ENCODE assay signal across 8 mouse cellular contexts in genomic region chr11:46309808-46310555, GRCm38 (mm10). TPM values are rescaled to one million over a fixed set of nuclear protein-coding genes. Genes with fewer than 3 reads are reported as not detected.
DNase-seq lines count a peak whose midpoint lies in the region; ATAC-seq and TF ChIP-seq lines count a peak whose summit lies in the region.

No protein-coding gene starts in this region.

- H3K9ac ChIP-seq in heart, embryonic 16.5 days (ENCODE audit: low read length) = no peak overlapping the region
- no peak overlapping the region for H3K9ac ChIP-seq in heart, adult 2 months (ENCODE audit: low read depth, low read length)
- H3K9ac ChIP-seq in hindbrain, embryonic 13.5 days = peak overlapping the region; percentile 98
- H3K9ac ChIP-seq in neural tube, embryonic 12.5 days = peak overlapping the region; percentile 92

- TF ChIP-seq EP300 in heart, adult 2 months (IDR thresholded peaks at IDR 0.05; ENCODE audit: insufficient read depth, low read depth, low read length) = no peak

- H3K79me2 ChIP-seq in heart, adult 2 months (replicated peaks; ENCODE audit: control insufficient read depth, insufficient read depth, low read length) = no peaks in the 10 kb centered on the region

- no peak for TF ChIP-seq CTCF in heart, adult 2 months (IDR thresholded peaks at IDR 0.05)
- TF ChIP-seq CTCF in cerebellum, adult 2 months (IDR thresholded peaks at IDR 0.05; ENCODE audit: borderline replicate concordance, insufficient read depth, low read depth, low read length) = no peak

- DNase-seq in heart, adult 2 months = no peak
- DNase-seq in cerebellum, adult 2 months = peak; percentile 62 to 77
- DNase-seq in right cerebral cortex, adult 18-20 months = no peak
- DNase-seq in gastrocnemius, postnatal 14 days = no peak
- no peak for DNase-seq in heart, adult 9 months (ENCODE audit: low spot score in 2 of 2)

- no peak overlapping the region for H3K27ac ChIP-seq in heart, embryonic 16.5 days (ENCODE audit: low read length)
- H3K27ac ChIP-seq in heart, adult 2 months = no peak overlapping the region; the same call in 1 of the 2 replicates
- H3K27ac ChIP-seq in cerebellum, adult 2 months (ENCODE audit: insufficient read depth, low read length) = peak overlapping the region; percentile 59
- H3K27ac ChIP-seq in hindbrain, embryonic 13.5 days = peak overlapping the region; percentile 94
- peak overlapping the region; percentile 42 for H3K27ac ChIP-seq in neural tube, embryonic 12.5 days

- H3K4me1 ChIP-seq in heart, embryonic 16.5 days (ENCODE audit: control insufficient read depth, insufficient read depth, low read length) = peaks cover 12% of the 10 kb centered on the region; the same call in 1 of the 2 replicates
- no peaks in the 10 kb centered on the region for H3K4me1 ChIP-seq in heart, adult 2 months (ENCODE audit: control insufficient read depth, insufficient read depth, low read length)
- peaks cover 35% of the 10 kb centered on the region for H3K4me1 ChIP-seq in cerebellum, adult 2 months (ENCODE audit: control insufficient read depth, insufficient read depth, low read length)
- H3K4me1 ChIP-seq in hindbrain, embryonic 13.5 days (replicated peaks) = peaks cover 56% of the 10 kb centered on the region
- H3K4me1 ChIP-seq in neural tube, embryonic 12.5 days = peaks cover 42% of the 10 kb centered on the region

- H3K36me3 ChIP-seq in heart, embryonic 16.5 days (ENCODE audit: control insufficient read depth, insufficient read depth) = no peaks in the 10 kb centered on the region
- no peaks in the 10 kb centered on the region for H3K36me3 ChIP-seq in heart, adult 2 months (ENCODE audit: control insufficient read depth, insufficient read depth, low read length)
- no peaks in the 10 kb centered on the region for H3K36me3 ChIP-seq in hindbrain, embryonic 13.5 days
- H3K36me3 ChIP-seq in neural tube, embryonic 12.5 days = no peaks in the 10 kb centered on the region; the same call in 1 of the 2 replicates

- H3K4me2 ChIP-seq in heart, embryonic 16.5 days (ENCODE audit: low read depth, low read length) = peak overlapping the region; percentile 97
- H3K4me2 ChIP-seq in hindbrain, embryonic 13.5 days = peak overlapping the region; percentile 84
- peak overlapping the region; percentile 92 for H3K4me2 ChIP-seq in neural tube, embryonic 12.5 days (replicated peaks)

- H3K4me3 ChIP-seq in heart, embryonic 16.5 days (ENCODE audit: low read length) = no peak overlapping the region
- no peak overlapping the region for H3K4me3 ChIP-seq in heart, adult 2 months
- peak overlapping the region; percentile 95 for H3K4me3 ChIP-seq in cerebellum, adult 2 months (replicated peaks; ENCODE audit: insufficient read depth, low read depth, low read length)
- peak overlapping the region; percentile 91 for H3K4me3 ChIP-seq in hindbrain, embryonic 13.5 days
- H3K4me3 ChIP-seq in neural tube, embryonic 12.5 days = peak overlapping the region; percentile 84

- no peak for ATAC-seq in heart, embryonic 16.5 days (replicated peaks; ENCODE audit: extremely low read depth, insufficient read depth, low FRiP score)
- peak; percentile 14 for ATAC-seq in hindbrain, embryonic 13.5 days (ENCODE audit: low FRiP score)
- peak; percentile 48 for ATAC-seq in neural tube, embryonic 12.5 days (ENCODE audit: low FRiP score, low read depth)

- no peaks in the 10 kb centered on the region for H3K27me3 ChIP-seq in heart, embryonic 16.5 days (ENCODE audit: control insufficient read depth, insufficient read depth, low read length)
- peaks cover 3% of the 10 kb centered on the region; the same call in 1 of the 2 replicates for H3K27me3 ChIP-seq in heart, adult 2 months (ENCODE audit: control insufficient read depth, insufficient read depth, low read length)
- no peaks in the 10 kb centered on the region for H3K27me3 ChIP-seq in cerebellum, adult 2 months (ENCODE audit: control insufficient read depth, insufficient read depth, low read length)
- no peaks in the 10 kb centered on the region for H3K27me3 ChIP-seq in hindbrain, embryonic 13.5 days
- H3K27me3 ChIP-seq in neural tube, embryonic 12.5 days (replicated peaks) = no peaks in the 10 kb centered on the region

- no peak for TF ChIP-seq POLR2A in heart, adult 2 months (IDR thresholded peaks at IDR 0.05; ENCODE audit: insufficient read depth, low read depth, low read length)
- no peak for TF ChIP-seq POLR2A in cerebellum, adult 2 months (IDR thresholded peaks at IDR 0.05; ENCODE audit: borderline replicate concordance, insufficient read depth, low read length)

- 78% methylated on average over 10 of the region's 10 CpGs for WGBS in heart, embryonic 16.5 days
- 77% methylated on average over 10 of the region's 10 CpGs for WGBS in heart, adult 2 months
- WGBS in cerebellum, adult 2 months = 18% methylated on average over 10 of the region's 10 CpGs
- 16% methylated on average over 10 of the region's 10 CpGs for WGBS in hindbrain, embryonic 13.5 days
- WGBS in neural tube, embryonic 12.5 days = 25% methylated on average over 10 of the region's 10 CpGs

- H3K9me3 ChIP-seq in heart, embryonic 16.5 days (replicated peaks; ENCODE audit: control insufficient read depth, low read length) = no peaks in the 10 kb centered on the region
- no peaks in the 10 kb centered on the region for H3K9me3 ChIP-seq in hindbrain, embryonic 13.5 days
- H3K9me3 ChIP-seq in neural tube, embryonic 12.5 days = no peaks in the 10 kb centered on the region

- intact Hi-C loops in heart, adult 2 months (cut with DNase I) = no loop called here
- intact Hi-C loops in gastrocnemius, postnatal 14 days (cut with DNase I; ENCODE audit: low total_unique reads) = no loop called here

RNA-seq across cellular contexts. Expression of gene Cyfip2, which starts 2.7 kb away (rescaled TPM):
- polyA plus RNA-seq in heart, embryonic 16.5 days (2015; fragmentation: Nextera tagmentation; extraction: Ambion mirVana) = 12.5 and 14.8 TPM in 2 replicates
- 10 to 100 TPM; 55.2 to 68.8 TPM for total RNA-seq in heart, adult 2 months (2021)
- polyA plus RNA-seq in heart, adult 2 months (2012; rRNA removed) = 28.8 and 30.5 TPM in 2 replicates
- polyA plus RNA-seq in cerebellum, adult 2 months (2012; rRNA removed) = 200 and 203 TPM in 2 replicates
- polyA plus RNA-seq in hindbrain, embryonic 13.5 days (2015; fragmentation: Nextera tagmentation; extraction: Ambion mirVana) = 74.9 and 83.6 TPM in 2 replicates
- polyA plus RNA-seq in neural tube, embryonic 12.5 days (2016; fragmentation: Nextera tagmentation; extraction: Ambion mirVana) = 76.2 and 83.5 TPM in 2 replicates
- total RNA-seq in gastrocnemius, postnatal 14 days (2021) = under 1 TPM; 0.49 to 0.70 TPM

Comparison
In these comparisons a context has a peak if more than half of its experiments do, and no peak if none do; other contexts are left out.
1. H3K27ac ChIP-seq: peak in cerebellum, adult 2 months (single experiment), hindbrain, embryonic 13.5 days (single experiment) and neural tube, embryonic 12.5 days (single experiment); none in heart, embryonic 16.5 days (single experiment) and heart, adult 2 months (single experiment).
2. H3K4me3 ChIP-seq: peak in cerebellum, adult 2 months (single experiment), hindbrain, embryonic 13.5 days (single experiment) and neural tube, embryonic 12.5 days (single experiment); none in heart, embryonic 16.5 days (single experiment) and heart, adult 2 months (single experiment).
3. H3K9ac ChIP-seq: peak in hindbrain, embryonic 13.5 days (single experiment) and neural tube, embryonic 12.5 days (single experiment); none in heart, embryonic 16.5 days (single experiment) and heart, adult 2 months (single experiment).
4. DNase-seq: peak in cerebellum, adult 2 months (2 of 2); none in heart, adult 2 months (0 of 2), right cerebral cortex, adult 18-20 months (single experiment), gastrocnemius, postnatal 14 days (single experiment) and heart, adult 9 months (0 of 2).
5. Peak in every context shown above with its lines, with median percentiles within 50 percentile points of each other: H3K4me2 ChIP-seq.